Mouse (Mus musculus) kidney, adult 2 months (tissue): ENCODE data around the gene Cdh23.

Source experiments
- CTCF ChIP-seq: fragments of 200-500 bp; conservative IDR thresholded peaks from 2 replicates; pipeline ENCODE4 v1.5.1; 2011; ENCODE audit warnings: low read depth, mild to moderate bottlenecking, control low read depth, low read length, moderate library complexity, mixed read lengths; ENCODE audit not compliant: insufficient read depth, insufficient read length
- POLR2A ChIP-seq: fragments of 200-500 bp; IDR thresholded peaks from one replicate; pipeline ENCODE4 v1.6.1; 2011; ENCODE audit warnings: low read depth, low read length, control low read depth

- TF ChIP-seq POLR2A: no peak
- no peak for TF ChIP-seq CTCF
Measured at GRCm38 (mm10) chr10:60624945-60625344, 71.3 kb downstream of the Cdh23 start.
